Mouse (Mus musculus) cerebellum, adult (tissue): ENCODE measurements around the gene Slk.
"Not testable (repeated sequence)": the region's sequence is repeated elsewhere in the genome, so short reads cannot be mapped to it uniquely, and the experiment has no call there.

Source experiments
- ATAC-seq: cut with Nextera tagmentation; 2 replicates; pipeline ENCODE4 v1.9.2; 2017; ENCODE audit warnings: mild to moderate bottlenecking, moderate library complexity, mixed read lengths; ENCODE audit not compliant: insufficient number of reproducible peaks, low FRiP score, low TSS enrichment

Gene Slk

GRCm38 (mm10) chr19:47565994-47566393 lies 13.5 kb upstream of the Slk start:
- ATAC-seq: no peak

GRCm38 (mm10) chr19:47570042-47570441 lies 9.4 kb upstream of the Slk start:
- no peak for ATAC-seq

GRCm38 (mm10) chr19:47571981-47572380 lies 7.5 kb upstream of the Slk start:
- ATAC-seq: not testable (repeated sequence)

GRCm38 (mm10) chr19:47573718-47574117 lies 5.8 kb upstream of the Slk start:
- no peak for ATAC-seq

GRCm38 (mm10) chr19:47578581-47579224 lies 775 bp upstream of the Slk start:
- ATAC-seq: no peak

GRCm38 (mm10) chr19:47579788-47580631 lies 532 bp downstream of the Slk start:
- peak; percentile 57 for ATAC-seq

GRCm38 (mm10) chr19:47585772-47586171 lies 6.3 kb downstream of the Slk start:
- ATAC-seq: no peak

GRCm38 (mm10) chr19:47587009-47587408 lies 7.5 kb downstream of the Slk start:
- no peak for ATAC-seq

- ATAC-seq: no peak
These were observed 29.0 kb downstream of the Slk start for GRCm38 (mm10) chr19:47608513-47608912.

GRCm38 (mm10) chr19:47613442-47613841 lies 34.0 kb downstream of the Slk start:
- ATAC-seq: no peak

GRCm38 (mm10) chr19:47621478-47621877 lies 42.0 kb downstream of the Slk start:
- no peak for ATAC-seq

GRCm38 (mm10) chr19:47624940-47625711 lies 45.6 kb downstream of the Slk start:
- no peak for ATAC-seq

- no peak for ATAC-seq
These were observed 48.0 kb downstream of the Slk start for GRCm38 (mm10) chr19:47627450-47627849.

GRCm38 (mm10) chr19:47629068-47629467 lies 49.6 kb downstream of the Slk start:
- ATAC-seq: no peak

- ATAC-seq: no peak
These were observed 50.9 kb downstream of the Slk start for GRCm38 (mm10) chr19:47630381-47630780.

- ATAC-seq: no peak
These were observed 52.3 kb downstream of the Slk start for GRCm38 (mm10) chr19:47631799-47632198.

- no peak for ATAC-seq
These were observed 55.9 kb downstream of the Slk start for GRCm38 (mm10) chr19:47635380-47635779.

GRCm38 (mm10) chr19:47643910-47644309 lies 64.4 kb downstream of the Slk start:
- ATAC-seq: no peak

- 0 out of 2 replicates have a peak, but pooled peaks have one; percentile 47 for ATAC-seq
These were observed 66.1 kb downstream of the Slk start for GRCm38 (mm10) chr19:47645583-47645982.

GRCm38 (mm10) chr19:47646508-47647120 lies 67.1 kb downstream of the Slk start:
- no peak for ATAC-seq

GRCm38 (mm10) chr19:47649071-47649470 lies 69.6 kb downstream of the Slk start:
- ATAC-seq: no peak
